Mouse (Mus musculus): ENCODE measurements around the gene Vps72.

GRCm38 (mm10) chr3:95164256-95164550, 53.4 kb downstream of the Vps72 start:
- no peak for TF ChIP-seq POU5F1 (IDR thresholded peaks at IDR 0.05; ENCODE audit: borderline replicate concordance, low read length)
- no peak for TF ChIP-seq CTCF (conservative IDR thresholded peaks at IDR 0.05; ENCODE audit: low read length)

All from E14TG2a.4 (cell line).